ENCODE assay signal across 12 mouse cellular contexts in the genomic region with DNA sequence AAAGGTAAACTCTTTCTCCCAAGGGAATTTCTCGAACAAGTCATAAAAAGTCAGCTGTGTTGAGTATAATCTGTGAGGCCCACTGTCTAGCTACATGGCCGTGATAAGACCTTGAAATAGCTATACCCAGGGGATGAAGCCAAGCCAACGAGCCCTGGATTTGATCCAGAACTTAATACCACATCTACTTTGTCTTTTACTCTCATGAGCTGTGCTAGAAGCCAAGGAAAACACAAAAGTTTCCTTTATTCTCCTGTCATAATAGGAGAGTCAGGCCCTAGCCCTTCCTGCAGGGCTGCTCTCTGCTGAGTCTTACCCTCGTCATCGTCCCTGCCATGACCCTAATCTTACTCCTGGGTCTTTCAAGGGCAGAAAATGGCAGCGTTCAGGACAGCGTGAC. TPM values are rescaled to one million over a fixed set of nuclear protein-coding genes. Genes with fewer than 3 reads are reported as not detected.
DNase-seq lines count a peak whose midpoint lies in the region; TF ChIP-seq lines count a peak whose summit lies in the region.
"Had no signal": no experiment of that assay in that cellular context is flagged by ENCODE, and none has a peak within 500 bp of the region (broad histone marks: within the 10 kb centered on the region; RNA-seq: fewer than 3 reads in every experiment).

No protein-coding gene starts in this region.

- H3K36me3 ChIP-seq in heart, adult 2 months (ENCODE audit: control insufficient read depth, insufficient read depth, low read length): peaks cover 6% of the 10 kb centered on the region; the same call in 1 of the 2 replicates
- no peaks in the 10 kb centered on the region for H3K36me3 ChIP-seq in thymus, adult 2 months (ENCODE audit: control insufficient read depth, insufficient read depth, low read length)
- H3K36me3 ChIP-seq: embryonic facial prominence, embryonic 13.5 days; midbrain, embryonic 15.5 days had no signal

- H3K79me2 ChIP-seq in heart, adult 2 months (replicated peaks; ENCODE audit: control insufficient read depth, insufficient read depth, low read length): no peaks in the 10 kb centered on the region

- intact Hi-C loops in gastrocnemius, adult 2 months (cut with DNase I): no loop called here
- intact Hi-C loops in heart, adult 2 months (cut with DNase I): no loop called here

- no peaks in the 10 kb centered on the region for H3K27me3 ChIP-seq in heart, adult 2 months (ENCODE audit: control insufficient read depth, insufficient read depth, low read length)
- no peaks in the 10 kb centered on the region for H3K27me3 ChIP-seq in thymus, adult 2 months (ENCODE audit: control insufficient read depth, insufficient read depth, low read length)
- H3K27me3 ChIP-seq: embryonic facial prominence, embryonic 13.5 days; midbrain, embryonic 15.5 days had no signal

- DNase-seq in gastrocnemius, adult 2 months: peak; percentile 41
- DNase-seq in gastrocnemius, postnatal 10 days: no peak
- DNase-seq in Muller cell, postnatal 12 days (ENCODE audit: inconsistent ontology term): peak; percentile 40
- peak; percentile 45 to 60 for DNase-seq in heart, adult 2 months
- DNase-seq in kidney, postnatal 10 days: peak; percentile 33
- DNase-seq in thymus, adult 2 months: no peak
- no peak for DNase-seq in thymus, postnatal 14 days
- no peak for DNase-seq in right cerebral cortex, postnatal 10 days (ENCODE audit: low spot score in 2 of 2)
- DNase-seq: cerebellum, adult 2 months; liver, postnatal 0 days had no signal

- H3K4me1 ChIP-seq in heart, adult 2 months (ENCODE audit: control insufficient read depth, insufficient read depth, low read length): peaks cover 5% of the 10 kb centered on the region
- no peaks in the 10 kb centered on the region for H3K4me1 ChIP-seq in thymus, adult 2 months (replicated peaks; ENCODE audit: control insufficient read depth, insufficient read depth, low read length)
- H3K4me1 ChIP-seq: embryonic facial prominence, embryonic 13.5 days; midbrain, embryonic 15.5 days had no signal

- no peak for TF ChIP-seq POLR2A in heart, adult 2 months (IDR thresholded peaks at IDR 0.05; ENCODE audit: insufficient read depth, low read depth, low read length)
- no peak for TF ChIP-seq POLR2A in thymus, adult 2 months (IDR thresholded peaks at IDR 0.05; ENCODE audit: control insufficient read depth, extremely low read depth, insufficient read depth, low read length, poor library complexity)

- no peak overlapping the region for H3K9ac ChIP-seq in heart, adult 2 months (ENCODE audit: low read depth, low read length)
- H3K9ac ChIP-seq: embryonic facial prominence, embryonic 13.5 days; liver, postnatal 0 days; midbrain, embryonic 15.5 days had no signal

- WGBS in heart, adult 2 months: 11% methylated on average over 7 of the region's 7 CpGs
- 90% methylated on average over 7 of the region's 7 CpGs for WGBS in thymus, adult 2 months

- H3K27ac ChIP-seq in gastrocnemius, adult 2 months: no peak overlapping the region
- peak overlapping the region; percentile 1; the same call in 1 of the 2 replicates for H3K27ac ChIP-seq in heart, adult 2 months
- no peak overlapping the region for H3K27ac ChIP-seq in thymus, adult 2 months (ENCODE audit: control insufficient read depth, insufficient read depth, low read length)
- H3K27ac ChIP-seq: embryonic facial prominence, embryonic 13.5 days; midbrain, embryonic 15.5 days had no signal

- TF ChIP-seq EP300 in heart, adult 2 months (IDR thresholded peaks at IDR 0.05; ENCODE audit: insufficient read depth, low read depth, low read length): no peak

- H3K4me3 ChIP-seq in gastrocnemius, adult 2 months: no peak overlapping the region
- no peak overlapping the region for H3K4me3 ChIP-seq in heart, adult 2 months
- H3K4me3 ChIP-seq in thymus, adult 2 months (ENCODE audit: control insufficient read depth, insufficient read depth, low read length): no peak overlapping the region
- H3K4me3 ChIP-seq: embryonic facial prominence, embryonic 13.5 days; midbrain, embryonic 15.5 days had no signal

- no peak for TF ChIP-seq CTCF in gastrocnemius, adult 2 months (IDR thresholded peaks at IDR 0.05)
- no peak for TF ChIP-seq CTCF in heart, adult 2 months (IDR thresholded peaks at IDR 0.05)
- no peak for TF ChIP-seq CTCF in thymus, adult 2 months (IDR thresholded peaks at IDR 0.05; ENCODE audit: borderline replicate concordance, control insufficient read depth, extremely low read depth, insufficient read depth, low read length, poor library complexity)

RNA-seq across cellular contexts. Expression of a gene that starts 28.5 kb away (rescaled TPM):
- 10 to 100 TPM; 19.8 to 26.1 TPM for total RNA-seq in gastrocnemius, adult 2 months (2021)
- 10 to 100 TPM; 51.1 to 65.5 TPM for total RNA-seq in gastrocnemius, postnatal 10 days (2021)
- total RNA-seq in heart, adult 2 months (2021): 10 to 100 TPM; 12.9 to 13.1 TPM
- 1.5 and 2.8 TPM in 2 replicates for polyA plus RNA-seq in heart, adult 2 months (2012; rRNA removed)
- polyA plus RNA-seq in thymus, adult 2 months (2012; rRNA removed): 2.1 and 2.3 TPM in 2 replicates

RNA-seq across cellular contexts. Expression of a gene that starts 50.1 kb away (rescaled TPM):
- 10 to 100 TPM; 11.1 to 14.2 TPM for total RNA-seq in gastrocnemius, adult 2 months (2021)
- total RNA-seq in gastrocnemius, postnatal 10 days (2021): 10 to 100 TPM; 17.8 to 23.6 TPM
- total RNA-seq in heart, adult 2 months (2021): 10 to 100 TPM; 10.7 to 12.2 TPM
- 5.8 and 11.9 TPM in 2 replicates for polyA plus RNA-seq in heart, adult 2 months (2012; rRNA removed)
- 56.0 and 58.9 TPM in 2 replicates for polyA plus RNA-seq in thymus, adult 2 months (2012; rRNA removed)

Comparison
In these comparisons a context has a peak if more than half of its experiments do, and no peak if none do; other contexts are left out.
1. DNase-seq: peak in gastrocnemius, adult 2 months (single experiment), Muller cell, postnatal 12 days (single experiment), heart, adult 2 months (2 of 2) and kidney, postnatal 10 days (single experiment); none in gastrocnemius, postnatal 10 days (single experiment), thymus, adult 2 months (single experiment), thymus, postnatal 14 days (single experiment) and right cerebral cortex, postnatal 10 days (0 of 2).